Mouse (Mus musculus) brain, embryonic 14.5 days (tissue): ENCODE measurements around the gene Kif26b.

Experiments used
- CTCF ChIP-seq: fragments of 200-500 bp; IDR thresholded peaks from 2 replicates; pipeline ENCODE4 v1.5.1; 2012; ENCODE audit warnings: inconsistent platforms, mild to moderate bottlenecking, moderate library complexity, borderline replicate concordance; ENCODE audit not compliant: insufficient read depth, insufficient read length; ENCODE audit errors: extremely low read depth
- POLR2A ChIP-seq: fragments of 200-500 bp; IDR thresholded peaks from 2 replicates; pipeline ENCODE4 v1.6.1; 2012; ENCODE audit warnings: mild to moderate bottlenecking, inconsistent platforms, borderline replicate concordance; ENCODE audit not compliant: poor library complexity, insufficient read depth, insufficient read length, severe bottlenecking; ENCODE audit errors: extremely low read depth

GRCm38 (mm10) chr1:178623889-178624288 lies 95.0 kb downstream of the Kif26b start:
- no peak for TF ChIP-seq CTCF
- TF ChIP-seq POLR2A: no peak
